Mouse (Mus musculus) cerebellum, postnatal 25 days (tissue): ENCODE results near the gene 4933402N22Rik.
"Not testable (repeated sequence)": the region's sequence is repeated elsewhere in the genome, so short reads cannot be mapped to it uniquely, and the experiment has no call there.

Source experiments
- DNase-seq, 2 experiments: peaks; one replicate each; pipeline ENCODE4 v3.0.0; 2021; ENCODE audit warnings: mixed read lengths in 2 of 2

4933402N22Rik gene

GRCm38 (mm10) chr5:11917743-11918142, at the start of gene 4933402N22Rik:
Gene 4933402N22Rik (plus strand): TSS chr5:11918043.
- not testable (repeated sequence) for DNase-seq

- DNase-seq: not testable (repeated sequence)
Observed at GRCm38 (mm10) chr5:11923790-11924189, 5.9 kb downstream of the 4933402N22Rik start.
